Mouse (Mus musculus) thymus, adult 2 months (tissue): ENCODE data around the gene Kcnj8.

Experiments
- CTCF ChIP-seq: fragments of 200-500 bp; IDR thresholded peaks from 2 replicates; pipeline ENCODE4 v1.5.1; 2012; ENCODE audit warnings: mild to moderate bottlenecking, control low read depth, low read length, moderate library complexity, borderline replicate concordance; ENCODE audit not compliant: control insufficient read depth, poor library complexity, insufficient read depth; ENCODE audit errors: extremely low read depth
- POLR2A ChIP-seq: fragments of 200-500 bp; IDR thresholded peaks from 2 replicates; pipeline ENCODE4 v1.6.1; 2012; ENCODE audit warnings: mild to moderate bottlenecking, low read length, control low read depth, moderate library complexity; ENCODE audit not compliant: control insufficient read depth, poor library complexity, insufficient read depth; ENCODE audit errors: extremely low read depth

DNA sequence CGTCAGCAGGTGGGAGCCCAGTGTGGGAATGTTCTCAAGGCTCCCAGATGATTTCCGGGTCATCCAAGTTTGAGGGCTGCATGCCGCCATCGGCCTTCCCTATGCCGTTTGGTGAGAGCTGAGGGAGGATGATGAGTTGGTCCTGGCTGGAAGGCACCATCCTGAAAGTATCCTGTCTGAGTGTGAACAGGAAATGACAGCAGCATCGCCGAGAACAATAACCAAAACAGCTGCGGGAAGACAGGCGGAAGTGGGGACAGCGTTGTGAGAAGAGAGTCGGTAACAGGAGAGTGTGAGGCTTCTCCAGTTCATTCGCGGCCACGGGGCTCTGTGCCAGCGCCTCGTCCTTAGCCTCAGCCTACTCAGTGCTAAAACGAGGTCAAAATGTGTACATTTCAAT, 32.9 kb downstream of the Kcnj8 start:
- TF ChIP-seq POLR2A (0 out of 2 replicates have a peak, but pooled peaks have one; percentile 22), CTCF (0 out of 2 replicates have a peak, but pooled peaks have one; percentile 38)
